Mouse (Mus musculus) heart, embryonic 13.5 days (tissue): ENCODE measurements around the gene Speg. TPM values are rescaled to one million over a fixed set of nuclear protein-coding genes. Genes with fewer than 3 reads are reported as not detected.

Experiments
- ATAC-seq: fragments of 200-750 bp; cut with Nextera tagmentation; 2 replicates; pipeline ENCODE4 v1.8.0; 2017; ENCODE audit warnings: moderate TSS enrichment; ENCODE audit not compliant: insufficient number of reproducible peaks, low FRiP score, low TSS enrichment; ENCODE audit errors: extremely low read depth
- H3K27ac ChIP-seq: fragments of 300-500 bp; sonication (generic); replicated peaks from 2 replicates; pipeline ENCODE4 v1.5.1; 2015; ENCODE audit warnings: moderate library complexity, mild to moderate bottlenecking, inconsistent platforms
- H3K27me3 ChIP-seq: fragments of 300-500 bp; sonication (generic); replicated peaks from 2 replicates; pipeline ENCODE4 v1.6.1; 2015; ENCODE audit warnings: mild to moderate bottlenecking, inconsistent platforms
- H3K36me3 ChIP-seq: fragments of 300-500 bp; sonication (generic); 2 replicates; pipeline ENCODE4 v1.6.1; 2015; ENCODE audit warnings: mild to moderate bottlenecking, inconsistent platforms
- H3K4me1 ChIP-seq: fragments of 300-500 bp; sonication (generic); 2 replicates; pipeline ENCODE4 v1.6.1; 2015; ENCODE audit warnings: inconsistent platforms
- H3K4me2 ChIP-seq: fragments of 300-500 bp; sonication (generic); 2 replicates; pipeline ENCODE4 v1.6.1; 2015; ENCODE audit warnings: inconsistent platforms, mild to moderate bottlenecking, moderate library complexity
- H3K4me3 ChIP-seq: fragments of 300-500 bp; sonication (generic); 2 replicates; pipeline ENCODE4 v1.5.1; 2015; ENCODE audit warnings: moderate library complexity, mild to moderate bottlenecking, inconsistent platforms
- H3K9ac ChIP-seq: fragments of 300-500 bp; sonication (generic); 2 replicates; pipeline ENCODE4 v1.6.1; 2015; ENCODE audit warnings: inconsistent platforms, mild to moderate bottlenecking, moderate library complexity
- H3K9me3 ChIP-seq: fragments of 300-500 bp; sonication (generic); 2 replicates; pipeline ENCODE4 v1.6.1; 2016; ENCODE audit warnings: inconsistent platforms
- WGBS: fragments of 180-500 bp; shearing (Covaris S2); methylation state at CpG from one replicate; pipeline ENCODE4 v1.1.7; 2015; ENCODE audit warnings: mixed read lengths; 5-methylcytosine and 5-hydroxymethylcytosine counted together
- polyA plus RNA-seq: library from polyadenylated mRNA; unstranded; fragments of >200 nt; fragmentation: Nextera tagmentation; extraction: Ambion mirVana; gene quantifications from 2 replicates; pipeline ENCODE4 v1.2.1, GENCODE M21; 2015

Gene Speg
- polyA plus RNA-seq, 1 experiment from 2014 or later, result 55.1 TPM

DNA sequence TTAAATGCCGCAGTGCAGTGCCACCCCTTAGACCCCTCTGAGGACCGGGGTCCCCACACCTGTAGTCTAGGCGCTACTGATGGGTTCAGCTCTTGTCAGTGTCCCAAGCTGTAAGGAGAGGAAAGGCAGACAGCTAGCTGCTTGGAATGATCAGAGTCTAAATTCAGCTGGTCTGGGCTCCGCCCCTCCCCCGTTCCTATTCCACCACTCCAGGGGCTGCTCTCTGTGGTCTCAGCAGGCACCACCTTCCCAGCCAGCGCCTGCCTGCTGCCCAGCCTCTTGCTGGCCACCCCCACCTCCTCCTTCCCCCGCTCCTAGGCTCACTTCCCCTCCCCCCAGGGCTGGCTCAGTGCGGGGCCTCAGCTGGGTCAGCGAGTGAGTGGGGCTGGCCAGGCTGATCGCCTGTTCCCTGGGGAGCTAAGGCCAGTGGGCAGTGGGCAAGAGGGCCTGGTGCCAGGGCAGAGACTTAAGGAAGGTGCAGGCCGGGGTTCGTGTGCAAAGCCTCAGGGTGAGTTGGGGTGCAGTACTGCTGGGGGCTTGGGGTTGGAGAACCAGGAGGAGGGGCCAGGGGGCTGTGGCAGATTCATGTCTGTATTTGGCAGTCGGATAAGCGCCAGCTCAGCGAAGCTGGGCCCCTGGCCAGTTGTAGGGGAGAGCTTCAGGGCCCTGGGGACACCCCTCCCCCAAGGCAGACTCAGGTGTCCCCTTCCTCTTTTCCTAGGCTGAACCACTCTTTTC lies 24.8 kb downstream of the Speg start:
- peak overlapping the region; percentile 100 for H3K27ac ChIP-seq
- H3K9ac ChIP-seq, result peak overlapping the region; percentile 86
- peak overlapping the region; percentile 50 for H3K4me3 ChIP-seq
- H3K27me3 ChIP-seq, result no peaks in the 10 kb centered on the region
- WGBS, result 5% methylated on average over 15 of the region's 15 CpGs
- H3K36me3 ChIP-seq, result peaks cover 69% of the 10 kb centered on the region
- H3K9me3 ChIP-seq, result no peaks in the 10 kb centered on the region
- peak; percentile 80 for ATAC-seq
- peaks cover 74% of the 10 kb centered on the region for H3K4me1 ChIP-seq
- H3K4me2 ChIP-seq, result peak overlapping the region; percentile 75

DNA sequence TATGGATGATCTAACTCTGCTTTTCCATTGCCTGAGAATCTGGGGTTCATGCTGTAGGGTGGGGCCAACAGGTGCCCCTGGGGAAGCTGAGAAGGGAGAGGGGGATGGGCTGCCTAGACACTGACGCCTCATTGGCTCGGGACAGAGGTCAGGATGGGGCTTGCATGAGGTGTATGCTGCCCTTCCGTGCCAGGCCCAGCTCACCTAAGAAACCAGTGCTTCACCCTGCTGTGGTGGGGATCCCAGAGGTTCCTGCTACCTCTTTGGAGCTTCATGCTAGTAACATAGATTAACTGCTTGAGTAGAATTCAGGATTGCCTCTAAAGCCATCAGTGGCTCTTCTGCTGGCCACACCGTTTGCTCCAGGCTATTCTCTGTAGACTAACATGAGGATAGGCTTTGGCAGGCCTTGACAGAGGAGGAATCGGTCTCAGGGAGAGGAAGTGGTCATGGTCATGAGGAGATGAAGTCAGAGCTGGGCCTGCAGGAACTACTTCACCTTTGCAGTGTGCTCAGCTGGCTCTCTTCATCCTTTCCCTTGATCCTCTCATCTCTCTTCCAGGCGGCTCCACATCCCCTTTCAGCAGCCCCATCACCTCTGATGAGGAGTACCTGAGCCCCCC lies 25.5 kb downstream of the Speg start:
- Histone ChIP-seq H3K4me2 (peak overlapping the region; percentile 75), H3K27me3 (no peaks in the 10 kb centered on the region), H3K27ac (peak overlapping the region; percentile 100), H3K9me3 (no peaks in the 10 kb centered on the region), H3K36me3 (peaks cover 71% of the 10 kb centered on the region), H3K4me3 (peak overlapping the region; percentile 50), H3K4me1 (peaks cover 71% of the 10 kb centered on the region), H3K9ac (peak overlapping the region; percentile 86)
- no peak for ATAC-seq
- WGBS, result 20% methylated on average over 6 of the region's 6 CpGs

GRCm38 (mm10) chr1:75405547-75405946 lies 30.4 kb downstream of the Speg start:
- 76% methylated on average over 3 of the region's 3 CpGs for WGBS
- no peaks in the 10 kb centered on the region for H3K27me3 ChIP-seq
- H3K9me3 ChIP-seq, result no peaks in the 10 kb centered on the region
- no peak overlapping the region for H3K4me3 ChIP-seq
- no peak for ATAC-seq
- peaks cover 89% of the 10 kb centered on the region for H3K36me3 ChIP-seq
- peaks cover 85% of the 10 kb centered on the region for H3K4me1 ChIP-seq
- H3K4me2 ChIP-seq, result no peak overlapping the region
- 0 out of 2 replicates have a peak overlapping the region, but pooled peaks have one; percentile 9 for H3K27ac ChIP-seq
- H3K9ac ChIP-seq, result no peak overlapping the region

DNA sequence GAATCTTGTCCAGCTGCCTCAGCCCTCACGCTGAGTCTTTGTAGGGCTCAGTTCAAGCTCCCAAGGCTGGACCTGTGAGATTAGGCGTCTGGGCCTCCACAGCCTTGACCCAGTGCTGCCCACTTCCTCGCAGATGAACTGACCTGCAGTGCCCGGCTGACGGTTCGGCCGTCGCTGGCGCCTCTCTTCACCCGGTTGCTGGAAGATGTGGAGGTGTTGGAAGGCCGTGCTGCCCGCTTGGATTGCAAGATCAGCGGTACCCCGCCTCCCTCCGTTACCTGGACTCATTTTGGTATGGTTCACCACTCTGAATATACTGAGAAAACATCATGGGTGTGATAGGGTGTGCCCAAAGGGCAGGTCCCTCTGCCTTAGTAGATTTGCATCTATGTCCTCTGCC lies 31.1 kb downstream of the Speg start:
- H3K27me3 ChIP-seq, result no peaks in the 10 kb centered on the region
- peak overlapping the region; percentile 95 for H3K27ac ChIP-seq
- no peak for ATAC-seq
- H3K4me2 ChIP-seq, result no peak overlapping the region
- no peaks in the 10 kb centered on the region for H3K9me3 ChIP-seq
- H3K36me3 ChIP-seq, result peaks cover 91% of the 10 kb centered on the region
- 90% methylated on average over 15 of the region's 15 CpGs for WGBS
- H3K4me3 ChIP-seq, result no peak overlapping the region
- H3K4me1 ChIP-seq, result peaks cover 84% of the 10 kb centered on the region
- H3K9ac ChIP-seq, result no peak overlapping the region; the same call in 1 of the 2 replicates

DNA sequence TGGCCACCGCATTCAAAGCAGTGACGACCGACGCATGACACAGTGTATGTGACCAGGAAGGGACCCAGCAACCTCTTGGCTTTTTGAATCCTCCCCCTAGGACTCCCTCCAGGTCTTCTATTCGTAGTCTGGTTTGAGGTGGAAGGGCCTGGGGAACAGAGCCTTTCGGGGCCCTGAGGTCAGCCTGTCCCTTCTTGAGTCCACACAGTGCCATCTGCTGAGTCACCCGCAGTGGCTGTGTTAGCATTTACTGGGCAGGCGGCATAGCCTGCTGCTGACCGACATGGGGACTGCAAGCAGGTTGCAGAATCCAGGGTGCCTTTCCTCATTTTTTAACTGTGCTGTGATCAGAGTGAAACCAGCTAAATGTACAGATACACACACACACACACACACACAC lies 32.0 kb downstream of the Speg start:
- H3K4me3 ChIP-seq, result no peak overlapping the region
- no peaks in the 10 kb centered on the region for H3K27me3 ChIP-seq
- WGBS, result 76% methylated on average over 9 of the region's 9 CpGs
- H3K36me3 ChIP-seq, result peaks cover 91% of the 10 kb centered on the region
- peak overlapping the region; percentile 95 for H3K27ac ChIP-seq
- H3K9ac ChIP-seq, result peak overlapping the region; percentile 71
- peaks cover 76% of the 10 kb centered on the region for H3K4me1 ChIP-seq
- H3K9me3 ChIP-seq, result no peaks in the 10 kb centered on the region
- ATAC-seq, result no peak
- H3K4me2 ChIP-seq, result no peak overlapping the region

DNA sequence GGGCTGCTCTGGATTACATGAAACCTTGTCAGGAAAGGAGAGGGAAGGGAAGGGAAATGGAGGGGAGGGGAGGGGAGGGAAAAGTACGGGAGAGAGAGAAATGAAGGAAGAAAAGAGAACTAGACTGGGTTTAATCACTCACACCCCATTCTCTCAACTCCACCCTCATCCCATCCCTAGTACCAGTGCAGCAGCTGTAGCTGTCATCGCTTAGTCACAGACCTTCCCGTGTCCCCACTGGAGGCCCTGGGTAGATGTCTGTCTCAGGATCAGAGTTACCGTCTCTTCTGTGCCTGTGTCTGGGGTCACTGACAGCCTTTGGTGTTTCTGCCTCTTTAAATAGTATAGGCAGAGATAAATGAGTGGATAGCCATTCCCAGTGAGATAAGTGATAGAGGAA lies 33.1 kb downstream of the Speg start:
- Histone ChIP-seq H3K4me1 (peaks cover 73% of the 10 kb centered on the region), H3K4me2 (no peak overlapping the region), H3K27me3 (no peaks in the 10 kb centered on the region)

GRCm38 (mm10) chr1:75409950-75410349 lies 34.9 kb downstream of the Speg start:
- no peaks in the 10 kb centered on the region for H3K9me3 ChIP-seq
- no peak overlapping the region for H3K4me2 ChIP-seq
- WGBS, result 78% methylated on average over 7 of the region's 7 CpGs
- H3K9ac ChIP-seq, result peak overlapping the region; percentile 24; the same call in 1 of the 2 replicates
- H3K4me1 ChIP-seq, result peaks cover 66% of the 10 kb centered on the region
- no peak overlapping the region; the same call in 1 of the 2 replicates for H3K27ac ChIP-seq
- peaks cover 89% of the 10 kb centered on the region for H3K36me3 ChIP-seq
- no peak overlapping the region for H3K4me3 ChIP-seq
- ATAC-seq, result no peak
- H3K27me3 ChIP-seq, result no peaks in the 10 kb centered on the region

More for the DNA sequence above, 33.1 kb downstream of the Speg start:
- peak overlapping the region; percentile 71; the same call in 1 of the 2 replicates for H3K9ac ChIP-seq
- no peaks in the 10 kb centered on the region for H3K9me3 ChIP-seq
- 23% methylated on average over 4 of the region's 4 CpGs for WGBS
- H3K4me3 ChIP-seq, result no peak overlapping the region
- ATAC-seq, result peak; percentile 42; the same call in 1 of the 2 replicates
- H3K27ac ChIP-seq, result peak overlapping the region; percentile 95
- H3K36me3 ChIP-seq, result peaks cover 91% of the 10 kb centered on the region

- Histone ChIP-seq H3K9ac (no peak overlapping the region), H3K4me3 (no peak overlapping the region), H3K27ac (no peak overlapping the region), H3K9me3 (no peaks in the 10 kb centered on the region), H3K27me3 (no peaks in the 10 kb centered on the region), H3K4me2 (no peak overlapping the region), H3K4me1 (peaks cover 53% of the 10 kb centered on the region), H3K36me3 (peaks cover 89% of the 10 kb centered on the region)
- 88% methylated on average over 3 of the region's 3 CpGs for WGBS
- ATAC-seq, result no peak
Measured at GRCm38 (mm10) chr1:75412196-75412595, 37.1 kb downstream of the Speg start.

GRCm38 (mm10) chr1:75413749-75414148 lies 38.7 kb downstream of the Speg start:
- peaks cover 38% of the 10 kb centered on the region for H3K4me1 ChIP-seq
- peak overlapping the region; percentile 59 for H3K27ac ChIP-seq
- no peaks in the 10 kb centered on the region for H3K9me3 ChIP-seq
- H3K9ac ChIP-seq, result 0 out of 2 replicates have a peak overlapping the region, but pooled peaks have one; percentile 61
- WGBS, result 51% methylated on average over 3 of the region's 3 CpGs
- peaks cover 94% of the 10 kb centered on the region for H3K36me3 ChIP-seq
- no peak for ATAC-seq
- H3K4me3 ChIP-seq, result no peak overlapping the region
- H3K27me3 ChIP-seq, result no peaks in the 10 kb centered on the region
- H3K4me2 ChIP-seq, result no peak overlapping the region

- no peak overlapping the region for H3K27ac ChIP-seq
Measured at GRCm38 (mm10) chr1:75421794-75422193, 46.7 kb downstream of the Speg start.

DNA sequence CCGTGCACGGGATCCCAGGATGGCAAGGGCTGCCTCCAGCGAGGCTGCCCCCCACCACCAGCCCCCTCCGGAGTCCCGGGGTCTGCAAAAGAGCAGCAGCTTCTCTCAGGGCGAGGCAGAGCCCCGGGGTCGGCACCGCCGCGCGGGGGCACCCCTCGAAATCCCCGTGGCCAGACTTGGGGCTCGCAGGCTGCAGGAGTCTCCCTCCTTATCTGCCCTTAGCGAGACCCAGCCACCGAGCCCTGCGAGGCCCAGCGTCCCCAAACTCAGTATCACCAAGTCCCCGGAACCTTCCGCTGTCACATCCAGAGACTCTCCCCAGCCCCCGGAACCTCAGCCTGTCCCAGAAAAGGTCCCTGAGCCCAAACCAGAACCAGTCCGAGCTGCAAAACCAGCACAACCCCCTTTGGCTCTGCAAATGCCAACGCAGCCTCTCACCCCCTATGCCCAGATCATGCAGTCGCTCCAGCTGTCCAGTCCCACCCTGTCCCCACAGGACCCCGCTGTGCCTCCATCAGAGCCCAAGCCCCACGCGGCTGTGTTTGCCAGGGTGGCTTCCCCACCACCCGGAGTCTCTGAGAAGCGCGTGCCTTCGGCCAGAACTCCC lies 47.2 kb downstream of the Speg start:
- H3K4me1 ChIP-seq, result peaks cover 38% of the 10 kb centered on the region
- peak overlapping the region; percentile 76 for H3K9ac ChIP-seq
- WGBS, result 16% methylated on average over 32 of the region's 32 CpGs
- no peak for ATAC-seq
- H3K27ac ChIP-seq, result no peak overlapping the region
- peaks cover 53% of the 10 kb centered on the region for H3K27me3 ChIP-seq
- H3K36me3 ChIP-seq, result peaks cover 87% of the 10 kb centered on the region
- peak overlapping the region; percentile 38 for H3K4me3 ChIP-seq
- H3K4me2 ChIP-seq, result peak overlapping the region; percentile 65
- no peaks in the 10 kb centered on the region for H3K9me3 ChIP-seq

More at GRCm38 (mm10) chr1:75421794-75422193, 46.7 kb downstream of the Speg start:
- H3K9me3 ChIP-seq, result no peaks in the 10 kb centered on the region
- H3K4me2 ChIP-seq, result peak overlapping the region; percentile 65; the same call in 1 of the 2 replicates
- H3K4me3 ChIP-seq, result 0 out of 2 replicates have a peak overlapping the region, but pooled peaks have one; percentile 38
- H3K4me1 ChIP-seq, result peaks cover 34% of the 10 kb centered on the region
- 23% methylated on average over 20 of the region's 20 CpGs for WGBS
- peaks cover 86% of the 10 kb centered on the region for H3K36me3 ChIP-seq
- peak overlapping the region; percentile 76 for H3K9ac ChIP-seq
- peaks cover 53% of the 10 kb centered on the region for H3K27me3 ChIP-seq
- no peak for ATAC-seq
